Mouse (Mus musculus) olfactory bulb, adult 2 months (tissue): ENCODE measurements around the gene Cnksr3. TPM values are rescaled to one million over a fixed set of nuclear protein-coding genes. Genes with fewer than 3 reads are reported as not detected.

Experiments
- H3K27ac ChIP-seq: fragments of 200-500 bp; 2 replicates; pipeline ENCODE4 v1.5.1; 2012; ENCODE audit warnings: low read depth, low read length; ENCODE audit not compliant: insufficient read depth
- H3K4me1 ChIP-seq: fragments of 200-500 bp; 2 replicates; pipeline ENCODE4 v1.6.1; 2012; ENCODE audit warnings: low read length; ENCODE audit not compliant: control insufficient read depth, insufficient read depth
- H3K4me3 ChIP-seq: fragments of 200-500 bp; 2 replicates; pipeline ENCODE4 v1.5.1; 2012; ENCODE audit warnings: mild to moderate bottlenecking, low read depth, low read length, moderate library complexity; ENCODE audit not compliant: insufficient read depth
- CTCF ChIP-seq: fragments of 200-500 bp; IDR thresholded peaks from 2 replicates; pipeline ENCODE4 v1.5.1; 2012; ENCODE audit warnings: low read depth, mild to moderate bottlenecking, low read length, moderate library complexity; ENCODE audit not compliant: insufficient read depth
- POLR2A ChIP-seq: fragments of 200-500 bp; IDR thresholded peaks from 2 replicates; pipeline ENCODE4 v1.6.1; 2012; ENCODE audit warnings: mild to moderate bottlenecking, low read depth, low read length, moderate library complexity; ENCODE audit not compliant: insufficient read depth
- WGBS: fragments of 180-500 bp; shearing (Covaris S2); methylation state at CpG from one replicate; pipeline ENCODE4 v1.1.7; 2018; 5-methylcytosine and 5-hydroxymethylcytosine counted together
- polyA plus RNA-seq: library from polyadenylated mRNA; stranded (reverse); fragments of >200 nt; gene quantifications from 2 replicates; pipeline ENCODE4 v1.2.4, GENCODE M21; 2012; ENCODE audit warnings: low replicate concordance; ENCODE audit not compliant: missing spikeins, insufficient read depth, insufficient read length

Gene Cnksr3
- polyA plus RNA-seq, 1 experiment, result not detected

DNA sequence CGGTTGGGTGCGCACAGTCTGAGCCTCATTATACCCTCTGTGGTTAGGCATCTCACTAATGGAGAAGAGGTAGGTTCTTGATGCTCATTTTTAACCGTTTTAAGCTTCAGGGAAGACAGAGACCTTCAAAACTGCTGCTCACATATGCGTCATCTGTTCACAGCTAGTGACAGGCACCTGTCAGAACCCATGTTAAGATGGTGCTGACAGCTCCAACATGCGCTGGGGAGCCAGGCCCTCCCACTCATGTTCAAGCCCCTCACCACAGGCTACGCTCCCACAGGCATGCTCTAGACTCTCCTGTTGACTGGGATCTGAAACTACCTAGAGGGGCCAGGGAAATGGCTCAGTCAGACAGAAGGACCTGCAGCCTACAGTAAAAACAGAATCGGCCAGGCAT lies 11.4 kb downstream of the Cnksr3 start:
- no peak overlapping the region for H3K27ac ChIP-seq
- TF ChIP-seq POLR2A (no peak), CTCF (no peak)
- 90% methylated on average over 7 of the region's 7 CpGs for WGBS
- H3K4me1 ChIP-seq, result no peaks in the 10 kb centered on the region
- H3K4me3 ChIP-seq, result no peak overlapping the region

DNA sequence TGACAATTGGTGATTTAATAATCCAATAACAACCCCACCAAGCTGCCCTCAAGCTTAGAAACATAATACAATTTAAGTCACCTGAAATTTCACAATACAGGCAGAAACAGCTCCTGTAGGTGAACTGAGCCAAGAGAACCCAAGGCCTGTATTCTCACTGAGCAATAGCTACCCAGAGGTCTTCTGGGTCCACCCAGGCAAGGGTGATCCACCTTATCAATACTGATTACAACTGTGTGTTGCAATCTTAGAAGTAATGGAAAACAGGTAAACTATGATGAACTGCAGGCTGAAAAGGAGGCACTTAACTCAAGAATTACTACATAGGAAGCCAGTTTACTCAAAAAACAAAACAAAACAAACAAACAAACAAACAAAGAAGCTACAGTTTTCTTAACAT lies 13.8 kb downstream of the Cnksr3 start:
- TF ChIP-seq CTCF (no peak), POLR2A (no peak)
- no peaks in the 10 kb centered on the region for H3K4me1 ChIP-seq
- H3K4me3 ChIP-seq, result no peak overlapping the region
- no peak overlapping the region for H3K27ac ChIP-seq

DNA sequence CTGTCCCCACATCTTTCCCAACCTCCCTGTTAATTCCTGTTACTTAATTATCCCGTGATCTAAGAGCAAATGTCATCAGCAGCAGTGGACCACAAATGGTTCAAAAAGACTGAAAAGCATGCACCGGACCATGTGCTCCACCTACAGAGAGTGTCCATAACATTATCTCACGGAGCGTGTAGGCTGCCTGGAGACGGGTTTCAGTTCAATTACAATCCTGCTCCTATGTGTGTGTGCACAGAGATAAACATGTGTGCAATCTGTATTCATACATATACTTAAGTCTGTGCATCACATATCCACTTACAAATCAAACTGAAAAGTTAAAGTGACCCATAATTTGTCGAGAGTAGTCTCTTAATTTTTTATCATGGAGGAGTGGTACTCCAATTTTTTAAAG lies 14.3 kb downstream of the Cnksr3 start:
- Histone ChIP-seq H3K4me3 (no peak overlapping the region), H3K27ac (no peak overlapping the region), H3K4me1 (no peaks in the 10 kb centered on the region)
- TF ChIP-seq CTCF (no peak), POLR2A (no peak)
- WGBS, result 95% methylated on average over 6 of the region's 6 CpGs

DNA sequence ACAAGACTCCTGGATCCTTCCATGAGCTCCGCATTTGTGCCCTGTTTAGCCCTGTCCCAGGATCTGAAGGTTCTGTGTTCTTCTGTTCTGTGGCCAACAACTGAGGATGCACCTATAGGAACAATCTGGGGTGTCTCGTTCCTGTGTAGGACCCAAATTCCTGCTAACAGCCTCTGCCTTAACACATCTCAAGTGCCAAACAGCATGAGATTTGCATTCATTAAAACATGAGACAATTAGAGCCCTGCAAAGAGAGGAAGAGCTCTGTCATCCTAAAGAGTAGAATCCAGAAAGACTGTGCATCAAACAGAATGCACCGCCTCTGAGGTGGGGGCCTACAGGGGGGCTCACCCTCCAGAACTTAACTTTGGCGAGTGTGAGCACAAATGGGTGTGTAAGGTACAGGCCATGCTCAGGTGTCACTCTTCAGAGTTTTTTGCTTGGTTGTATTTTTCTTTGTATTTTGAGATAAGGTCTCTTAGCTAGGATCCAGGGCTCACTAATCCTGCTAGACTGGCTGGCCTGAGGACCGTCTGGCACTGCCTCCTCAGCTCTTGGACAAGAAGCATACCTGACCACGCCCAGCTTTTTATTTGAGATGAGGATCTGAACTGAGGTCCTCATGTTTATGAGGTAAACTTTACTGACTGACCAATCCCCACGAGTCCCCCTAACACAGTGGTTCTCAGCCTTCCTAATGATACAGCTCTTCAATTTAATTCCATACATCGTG lies 15.2 kb downstream of the Cnksr3 start:
- no peak overlapping the region for H3K4me3 ChIP-seq
- WGBS, result 76% methylated on average over 8 of the region's 8 CpGs
- no peaks in the 10 kb centered on the region for H3K4me1 ChIP-seq
- no peak overlapping the region for H3K27ac ChIP-seq
- no peak for TF ChIP-seq POLR2A
- no peak for TF ChIP-seq CTCF

DNA sequence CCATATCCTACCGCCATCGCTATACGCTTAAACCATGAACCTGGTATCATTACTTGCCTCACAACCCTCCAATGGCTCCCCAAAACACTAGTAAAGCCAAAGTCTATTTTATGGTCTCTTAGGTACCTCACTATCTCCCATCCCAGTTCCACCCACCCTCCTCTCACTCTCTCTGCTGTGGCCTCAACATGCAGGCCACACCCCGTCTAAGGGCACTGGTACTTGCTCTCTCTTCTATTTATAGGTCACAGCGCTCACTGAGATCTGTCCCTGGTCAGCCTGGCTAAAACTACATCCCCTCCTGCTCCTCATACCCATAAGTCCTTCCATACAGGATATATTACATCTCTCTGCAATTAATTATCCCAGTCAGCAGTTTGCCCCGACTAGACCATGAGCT lies 16.1 kb downstream of the Cnksr3 start:
- H3K4me1 ChIP-seq, result no peaks in the 10 kb centered on the region
- TF ChIP-seq POLR2A (no peak), CTCF (no peak)
- no peak overlapping the region for H3K27ac ChIP-seq
- H3K4me3 ChIP-seq, result no peak overlapping the region
- 92% methylated on average over 6 of the region's 6 CpGs for WGBS

DNA sequence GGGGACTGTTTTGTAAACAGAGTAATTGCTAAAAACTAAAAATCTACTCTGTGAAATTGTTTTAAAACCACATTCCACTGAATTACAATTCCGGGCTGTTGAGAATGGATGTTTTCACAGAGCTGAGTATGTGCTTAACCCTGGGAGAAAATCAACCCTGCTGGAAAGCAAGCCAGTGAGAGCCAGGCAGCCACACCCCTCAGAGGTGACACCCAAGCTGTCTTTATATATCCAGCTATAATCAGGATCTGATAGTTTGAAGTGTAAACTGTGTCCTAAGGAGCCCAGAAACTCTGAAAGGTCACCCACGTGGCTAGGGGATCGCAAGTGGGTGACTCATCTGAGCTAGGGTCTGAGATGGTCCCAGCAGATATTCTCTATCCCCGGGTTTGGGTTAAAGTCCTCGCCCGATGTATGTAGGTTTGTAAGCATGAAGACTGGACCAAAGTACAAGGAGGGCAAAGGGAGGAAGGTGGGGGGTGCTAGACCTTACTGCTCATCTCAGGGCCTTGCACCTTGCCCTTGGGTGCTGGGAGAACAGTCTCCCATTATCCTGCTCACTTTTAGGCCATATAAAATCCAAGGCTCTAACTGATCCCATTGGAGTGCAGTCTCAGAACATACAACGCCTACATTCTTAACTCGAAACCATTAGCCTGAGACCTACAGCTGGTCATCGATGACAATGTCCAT lies 20.2 kb downstream of the Cnksr3 start:
- 91% methylated on average over 9 of the region's 9 CpGs for WGBS
- Histone ChIP-seq H3K27ac (no peak overlapping the region), H3K4me1 (0 out of 2 replicates have a peak, but pooled peaks cover 2% of the 10 kb centered on the region), H3K4me3 (no peak overlapping the region)
- TF ChIP-seq POLR2A (no peak), CTCF (no peak)

DNA sequence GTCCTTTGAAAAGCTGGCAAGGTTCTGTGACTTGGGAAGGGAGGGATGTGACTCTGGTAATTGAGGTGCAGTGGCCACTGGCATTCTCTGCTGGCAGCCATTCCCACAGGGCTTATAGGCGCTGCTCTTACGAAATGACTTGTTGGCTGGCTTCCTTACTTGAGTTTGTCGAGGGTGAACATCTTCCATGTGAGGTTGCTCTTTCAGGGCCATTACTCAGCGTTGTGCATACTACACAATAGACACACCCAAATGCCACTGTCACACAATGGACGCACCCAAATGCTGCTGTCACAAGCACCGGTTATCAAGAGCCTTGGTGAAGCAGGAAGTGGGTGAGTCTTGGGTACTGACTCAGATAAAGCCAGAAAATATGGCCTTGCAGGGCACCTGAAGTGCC lies 22.8 kb downstream of the Cnksr3 start:
- TF ChIP-seq POLR2A (no peak), CTCF (no peak)
- 72% methylated on average over 6 of the region's 6 CpGs for WGBS
- Histone ChIP-seq H3K4me3 (no peak overlapping the region), H3K27ac (no peak overlapping the region), H3K4me1 (0 out of 2 replicates have a peak, but pooled peaks cover 2% of the 10 kb centered on the region)

DNA sequence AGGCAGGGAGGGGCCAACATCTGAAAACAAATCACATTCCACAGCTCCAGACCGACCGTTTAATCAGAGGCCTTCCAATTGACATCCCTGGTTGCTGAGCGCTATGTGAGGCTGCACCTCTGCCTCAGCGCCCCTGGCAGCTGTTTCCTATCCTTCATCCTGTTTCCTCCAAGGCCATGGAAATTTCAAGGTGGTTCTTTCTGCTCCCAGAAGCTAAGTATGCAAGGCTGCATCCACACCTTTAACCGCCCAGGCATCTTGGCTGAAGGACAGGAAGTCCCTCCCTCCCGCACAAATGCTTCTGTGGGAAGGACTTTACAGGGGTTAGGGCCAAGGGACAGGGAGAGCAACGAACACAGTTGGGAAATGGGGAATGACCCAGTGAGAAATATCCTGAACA lies 24.2 kb downstream of the Cnksr3 start:
- 85% methylated on average over 7 of the region's 7 CpGs for WGBS
- Histone ChIP-seq H3K4me3 (no peak overlapping the region), H3K27ac (no peak overlapping the region), H3K4me1 (peaks cover 8% of the 10 kb centered on the region)
- no peak for TF ChIP-seq POLR2A
- TF ChIP-seq CTCF, result no peak

DNA sequence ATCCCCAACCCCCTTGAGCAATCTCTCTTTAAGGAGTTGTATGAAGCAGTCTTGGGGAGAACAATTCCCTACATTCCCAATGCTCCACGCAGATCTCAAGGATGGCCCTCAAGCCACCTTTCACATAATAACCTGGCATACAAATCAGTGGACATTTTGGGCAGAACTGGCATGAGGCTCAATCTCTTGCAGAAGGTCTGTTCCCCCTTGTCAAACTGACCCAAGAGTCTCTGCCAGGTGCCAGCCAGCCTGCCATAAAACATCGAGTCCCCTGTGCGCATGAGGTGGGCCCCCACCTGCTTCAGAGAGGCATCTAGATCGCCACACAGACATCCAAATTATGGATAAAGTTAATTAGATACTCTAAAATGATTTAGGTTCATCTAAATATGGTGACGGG lies 25.0 kb downstream of the Cnksr3 start:
- TF ChIP-seq POLR2A, result no peak
- no peak overlapping the region for H3K27ac ChIP-seq
- no peak overlapping the region for H3K4me3 ChIP-seq
- peaks cover 9% of the 10 kb centered on the region for H3K4me1 ChIP-seq
- WGBS, result 97% methylated on average over 5 of the region's 5 CpGs

DNA sequence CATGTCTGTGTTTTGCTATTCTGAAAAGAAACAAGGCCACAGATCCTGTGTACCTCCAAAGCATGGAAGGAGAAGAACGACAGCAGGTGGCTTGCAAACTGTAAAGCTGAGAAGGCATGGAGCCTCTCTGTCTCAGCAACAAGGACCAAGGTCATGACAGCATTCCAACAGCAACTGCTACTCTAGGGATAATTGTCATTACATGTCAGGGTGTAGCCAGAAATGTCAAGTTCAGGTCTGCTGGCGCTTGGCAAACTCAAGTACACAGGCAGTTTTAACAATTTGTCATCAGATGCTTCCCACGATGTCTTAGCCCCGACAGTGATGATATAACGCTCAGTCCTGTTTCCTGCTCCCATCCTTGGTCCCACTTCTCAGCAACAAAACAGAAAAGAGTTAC lies 26.0 kb downstream of the Cnksr3 start:
- Histone ChIP-seq H3K4me1 (peaks cover 9% of the 10 kb centered on the region), H3K4me3 (no peak overlapping the region)

More for the DNA sequence above, 26.0 kb downstream of the Cnksr3 start:
- WGBS, result 95% methylated on average over 5 of the region's 5 CpGs
- no peak for TF ChIP-seq POLR2A
- no peak for TF ChIP-seq CTCF
- H3K27ac ChIP-seq, result no peak overlapping the region
